Mouse (Mus musculus): Measurements from ENCODE around the gene Crim1.

DNA sequence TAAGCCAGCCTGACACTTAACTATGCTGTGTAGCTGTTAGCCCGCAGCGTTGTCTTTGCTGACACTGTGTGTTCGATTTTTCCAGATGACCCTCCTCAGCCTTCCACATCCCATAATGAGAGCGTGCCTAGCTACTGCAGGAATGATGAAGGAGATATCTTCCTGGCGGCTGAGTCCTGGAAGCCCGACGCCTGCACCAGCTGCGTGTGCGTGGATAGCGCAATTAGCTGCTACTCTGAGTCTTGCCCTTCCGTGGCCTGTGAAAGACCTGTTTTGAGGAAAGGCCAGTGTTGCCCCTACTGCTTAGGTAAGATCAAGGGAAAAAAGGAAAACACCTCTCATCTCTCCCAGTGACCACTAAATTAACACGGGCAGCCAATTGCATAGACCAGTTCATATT, 154.8 kb downstream of the Crim1 start:
- TF ChIP-seq POLR2A (IDR thresholded peaks at IDR 0.05; ENCODE audit: control insufficient read depth, extremely low read depth, insufficient read depth, low read length, poor library complexity) (no peak), CTCF (IDR thresholded peaks at IDR 0.05; ENCODE audit: borderline replicate concordance, control insufficient read depth, extremely low read depth, insufficient read depth, low read length, poor library complexity) (no peak)
